Mouse (Mus musculus) megakaryocyte, embryonic 14.5 days (primary cell): ENCODE results near the gene 1110008L16Rik. TPM values are rescaled to one million over a fixed set of nuclear protein-coding genes. Genes with fewer than 3 reads are reported as not detected.
A peak's percentile ranks its signal among the peaks of the same experiment; 100 is the strongest.
"Not testable (repeated sequence)": the region's sequence is repeated elsewhere in the genome, so short reads cannot be mapped to it uniquely, and the experiment has no call there.

Experiments
- H3K27me3 ChIP-seq: replicated peaks from 2 replicates; pipeline ENCODE3; 2012; ENCODE audit warnings: inconsistent platforms
- H3K36me3 ChIP-seq: replicated peaks from 2 replicates; pipeline ENCODE3; 2012; ENCODE audit warnings: low read length, inconsistent platforms, mixed read lengths
- H3K4me1 ChIP-seq: 2 replicates; pipeline ENCODE4 v1.6.1; 2012; ENCODE audit warnings: inconsistent platforms
- H3K4me3 ChIP-seq: replicated peaks from 2 replicates; pipeline ENCODE3; 2012; ENCODE audit warnings: moderate library complexity, mild to moderate bottlenecking, inconsistent platforms
- H3K9me3 ChIP-seq: 2 replicates; pipeline ENCODE4 v1.6.1; 2012; ENCODE audit warnings: inconsistent platforms
- FLI1 ChIP-seq: IDR thresholded peaks from 2 replicates; pipeline ENCODE4 v1.6.1; 2012; ENCODE audit warnings: low read length, inconsistent platforms, mixed read lengths
- GATA1 ChIP-seq: IDR thresholded peaks from 3 replicates; pipeline ENCODE4 v1.6.1; 2012; ENCODE audit warnings: mixed read lengths, low read length, inconsistent platforms, borderline replicate concordance
- polyA plus RNA-seq: library from polyadenylated mRNA; stranded (reverse); fragments of >175 nt; gene quantifications from 2 replicates; pipeline ENCODE4 v1.2.3, GENCODE M21; 2012; ENCODE audit warnings: low replicate concordance; ENCODE audit not compliant: insufficient read depth

The 1110008L16Rik gene
- polyA plus RNA-seq: 0.79 TPM in 1 of 2 replicates, not detected in the other

DNA sequence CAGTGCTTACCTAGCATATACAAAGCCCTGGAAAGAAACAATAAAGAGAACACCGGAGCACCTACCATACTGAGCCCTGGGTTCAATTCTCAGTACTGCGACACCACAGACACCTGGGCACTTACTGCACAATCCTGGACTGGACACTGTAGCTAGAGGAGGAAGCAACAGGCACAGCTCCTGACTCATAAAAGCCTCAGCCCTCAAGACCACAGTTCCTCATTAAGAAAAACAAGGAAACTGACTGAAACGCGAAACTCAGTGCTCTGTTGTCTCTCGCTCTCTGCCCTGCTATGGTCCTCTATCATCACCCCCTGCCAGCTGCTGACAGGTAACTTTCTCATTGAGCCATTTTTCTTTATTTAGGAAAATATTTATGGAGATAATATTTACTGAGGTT is at the start of gene 1110008L16Rik:
Gene 1110008L16Rik (plus strand): TSS at position 242 of the 400 bp plus-strand sequence.
- H3K4me1 ChIP-seq: peaks cover 38% of the 10 kb centered on the region
- H3K9me3 ChIP-seq: no peaks in the 10 kb centered on the region
- no peaks in the 10 kb centered on the region for H3K27me3 ChIP-seq
- TF ChIP-seq GATA1: no peak
- TF ChIP-seq FLI1: no peak
- peaks cover 54% of the 10 kb centered on the region for H3K36me3 ChIP-seq
- no peak within 1 kb of the TSS for H3K4me3 ChIP-seq

DNA sequence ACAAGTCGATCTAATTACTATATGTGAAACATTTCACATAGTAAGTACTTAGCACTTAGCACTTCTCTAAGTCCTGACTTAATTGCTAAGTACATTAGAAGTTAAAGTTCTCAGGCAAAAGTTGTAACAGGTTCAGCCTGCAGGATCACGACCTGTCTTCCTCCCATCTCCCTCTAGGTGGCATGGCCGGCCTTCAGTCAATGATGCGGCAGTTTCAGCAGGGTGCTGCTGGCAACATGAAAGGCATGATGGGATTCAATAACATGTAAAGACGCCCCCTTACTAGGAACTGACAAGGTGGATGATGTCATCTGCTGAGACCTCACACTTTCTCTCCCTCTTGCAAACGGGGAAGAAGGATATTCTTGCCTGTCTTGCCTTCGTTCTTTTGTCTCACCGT is 37.4 kb upstream of the 1110008L16Rik start:
- not testable (repeated sequence) for H3K27me3 ChIP-seq, H3K4me3 ChIP-seq, H3K9me3 ChIP-seq, H3K4me1 ChIP-seq
- peaks cover 14% of the 10 kb centered on the region for H3K36me3 ChIP-seq

GRCm38 (mm10) chr12:55263385-55263784 is 36.0 kb upstream of the 1110008L16Rik start:
- H3K9me3 ChIP-seq, H3K36me3 ChIP-seq, H3K27me3 ChIP-seq, H3K4me1 ChIP-seq, H3K4me3 ChIP-seq: not testable (repeated sequence)

GRCm38 (mm10) chr12:55272243-55272642 is 27.1 kb upstream of the 1110008L16Rik start:
- TF ChIP-seq GATA1: no peak
- no peak for TF ChIP-seq FLI1
- no peaks in the 10 kb centered on the region for H3K4me1 ChIP-seq
- H3K36me3 ChIP-seq: peaks cover 5% of the 10 kb centered on the region
- H3K27me3 ChIP-seq: no peaks in the 10 kb centered on the region
- H3K4me3 ChIP-seq: no peak overlapping the region
- H3K9me3 ChIP-seq: no peaks in the 10 kb centered on the region

DNA sequence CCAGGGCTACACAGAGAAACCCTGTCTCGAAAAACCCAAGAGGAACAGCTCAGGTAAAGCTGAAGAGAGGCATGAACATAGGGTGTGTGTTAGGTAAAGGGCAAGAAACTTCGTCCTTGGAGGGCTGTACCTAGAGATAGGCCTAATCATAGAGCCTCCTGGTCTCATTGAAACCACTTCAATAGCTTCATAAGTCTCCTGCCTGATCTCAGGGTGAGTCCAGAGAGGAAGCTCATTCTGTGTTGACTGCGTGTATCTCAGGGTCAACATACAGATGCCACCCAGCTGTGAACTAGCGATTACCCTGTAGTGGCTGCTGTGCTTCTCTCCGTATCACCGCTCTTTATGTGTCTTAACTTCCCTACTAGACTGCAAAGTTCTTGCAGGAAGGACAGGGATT is 21.8 kb upstream of the 1110008L16Rik start:
- not testable (repeated sequence) for H3K36me3 ChIP-seq, H3K4me3 ChIP-seq, H3K9me3 ChIP-seq, H3K27me3 ChIP-seq, H3K4me1 ChIP-seq

DNA sequence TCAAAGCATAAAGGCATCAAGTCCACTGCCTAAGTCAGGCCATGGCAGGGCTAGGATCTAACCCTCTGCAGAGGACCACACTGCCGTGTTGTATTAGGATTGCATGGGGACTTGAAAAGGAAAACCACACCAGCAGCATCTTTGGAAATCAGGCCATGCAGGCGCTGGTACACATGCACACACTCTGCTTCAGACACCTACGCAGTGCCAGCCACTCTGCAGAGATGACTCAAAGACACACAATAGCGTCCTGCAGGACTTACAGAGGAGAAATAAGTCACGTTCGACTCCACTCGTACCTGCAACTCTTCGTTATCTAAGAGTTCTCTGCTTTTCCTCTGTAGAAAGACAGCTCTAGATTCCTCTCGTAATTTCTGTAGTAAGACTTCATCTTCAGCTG is 1.3 kb upstream of the 1110008L16Rik start:
- H3K4me1 ChIP-seq: peaks cover 28% of the 10 kb centered on the region
- TF ChIP-seq FLI1 (no peak), GATA1 (no peak)
- no peaks in the 10 kb centered on the region for H3K9me3 ChIP-seq
- H3K36me3 ChIP-seq: peaks cover 66% of the 10 kb centered on the region
- H3K27me3 ChIP-seq: no peaks in the 10 kb centered on the region
- no peak overlapping the region for H3K4me3 ChIP-seq

GRCm38 (mm10) chr12:55300820-55301351 is 1.5 kb downstream of the 1110008L16Rik start:
- no peaks in the 10 kb centered on the region for H3K9me3 ChIP-seq
- peak overlapping the region; percentile 94 for H3K4me3 ChIP-seq
- peaks cover 44% of the 10 kb centered on the region for H3K36me3 ChIP-seq
- TF ChIP-seq FLI1: no peak
- TF ChIP-seq GATA1: no peak
- H3K27me3 ChIP-seq: no peaks in the 10 kb centered on the region
- H3K4me1 ChIP-seq: peaks cover 43% of the 10 kb centered on the region

GRCm38 (mm10) chr12:55301472-55302300 is 2.3 kb downstream of the 1110008L16Rik start:
- Histone ChIP-seq H3K4me3 (peak overlapping the region; percentile 94), H3K36me3 (peaks cover 43% of the 10 kb centered on the region), H3K9me3 (no peaks in the 10 kb centered on the region), H3K27me3 (no peaks in the 10 kb centered on the region), H3K4me1 (peaks cover 43% of the 10 kb centered on the region)
- TF ChIP-seq GATA1: no peak
- TF ChIP-seq FLI1: no peak

DNA sequence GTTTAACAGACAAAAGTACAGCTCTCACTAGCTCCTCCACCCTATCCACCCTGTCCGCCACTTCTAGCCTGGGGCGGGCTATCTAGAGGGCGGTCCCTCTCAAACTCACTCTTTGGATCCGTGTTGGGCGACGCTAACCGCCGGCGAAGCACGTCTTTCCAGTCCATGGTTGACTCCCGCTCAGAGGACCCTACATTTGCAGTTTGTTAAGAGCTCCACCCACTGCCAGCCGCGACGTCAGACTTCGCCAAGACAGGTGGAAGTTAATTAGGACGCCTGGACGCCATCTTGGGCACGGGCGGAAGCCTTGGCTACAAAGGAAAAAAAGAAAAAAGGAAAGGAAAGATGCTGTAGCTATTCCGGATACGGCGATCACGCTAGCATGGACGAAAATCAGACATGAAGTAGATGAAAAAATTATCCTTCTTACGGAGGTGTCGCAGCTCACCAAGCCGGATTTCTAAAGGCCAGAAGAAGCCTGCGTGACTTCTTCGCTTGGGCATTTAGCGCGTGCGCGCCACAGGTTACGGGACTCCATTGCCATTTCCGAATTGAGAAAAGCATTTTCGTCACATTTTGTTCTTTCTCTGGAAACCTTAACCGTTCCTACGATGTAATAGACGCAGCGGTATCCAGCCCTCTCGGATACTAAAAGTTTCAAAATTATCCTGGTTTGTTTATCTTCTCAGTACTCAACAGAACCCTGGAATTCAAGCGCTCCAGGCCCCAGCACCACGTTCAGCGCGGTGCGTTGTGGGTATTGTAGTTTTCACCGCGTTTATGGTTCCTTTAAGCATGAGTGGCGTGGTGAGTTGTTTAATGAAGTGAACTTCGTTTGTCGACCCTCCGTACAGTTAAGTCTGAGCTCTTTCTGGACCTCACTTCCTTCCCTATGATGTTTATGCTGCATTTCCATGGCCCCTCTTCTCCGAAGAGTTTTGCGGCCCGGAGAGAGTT is 3.4 kb downstream of the 1110008L16Rik start, which contains the start of gene Ppp2r3c:
Gene Ppp2r3c (minus strand): TSS at position 514 of the 957 bp plus-strand sequence.
- H3K4me3 ChIP-seq: peak within 1 kb of the TSS; percentile 94
- TF ChIP-seq GATA1 (no peak), FLI1 (no peak)
- peaks cover 45% of the 10 kb centered on the region for H3K4me1 ChIP-seq
- H3K9me3 ChIP-seq: no peaks in the 10 kb centered on the region
- H3K36me3 ChIP-seq: peaks cover 42% of the 10 kb centered on the region
- no peaks in the 10 kb centered on the region for H3K27me3 ChIP-seq

DNA sequence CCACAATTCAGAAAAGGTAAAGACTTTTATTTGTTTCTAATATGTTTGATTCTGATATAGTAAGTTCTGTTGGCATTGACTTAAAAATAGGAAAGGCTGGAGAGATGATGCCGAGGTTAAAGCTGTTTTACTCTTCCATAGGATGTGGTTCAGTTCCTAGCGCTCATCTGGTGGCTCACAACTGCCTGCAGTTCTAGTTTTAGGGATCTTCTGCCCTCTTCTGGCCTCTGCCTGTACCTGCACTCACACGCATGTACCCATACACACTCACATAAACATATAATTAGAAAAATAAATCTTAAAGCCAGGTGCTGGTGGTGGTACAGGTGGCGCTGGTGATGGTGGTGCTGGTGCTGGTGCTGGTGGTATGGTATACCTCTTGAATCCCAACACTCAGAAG is 7.0 kb downstream of the 1110008L16Rik start:
- peaks cover 25% of the 10 kb centered on the region for H3K4me1 ChIP-seq
- H3K27me3 ChIP-seq: no peaks in the 10 kb centered on the region
- TF ChIP-seq FLI1 (no peak), GATA1 (no peak)
- H3K4me3 ChIP-seq: no peak overlapping the region
- no peaks in the 10 kb centered on the region for H3K9me3 ChIP-seq
- H3K36me3 ChIP-seq: peaks cover 52% of the 10 kb centered on the region
